Mouse (Mus musculus) MEL (cell line): ENCODE measurements around the gene Chchd10.

Experiments used
- CTCF ChIP-seq, 3 experiments: IDR thresholded peaks in 2 of 3; conservative IDR thresholded peaks in 1 of 3; 2 replicates each; pipeline ENCODE4 v1.5.1; 2011 to 2012; ENCODE audit warnings: low read length in 3 of 3, low read depth in 2 of 3, mild to moderate bottlenecking in 2 of 3, improper control_type of control experiment in 1 of 3, inconsistent platforms in 1 of 3, mixed read lengths in 1 of 3, moderate library complexity in 1 of 3; ENCODE audit not compliant: control insufficient read depth in 1 of 3, insufficient read depth in 1 of 3, poor library complexity in 1 of 3, severe bottlenecking in 1 of 3
- EP300 ChIP-seq, 2 experiments: IDR thresholded peaks; 2 replicates each; pipeline ENCODE4 v1.6.1; 2011; ENCODE audit warnings: improper control_type of control experiment in 2 of 2, low read length in 2 of 2, low read depth in 1 of 2, mild to moderate bottlenecking in 1 of 2
- JUND ChIP-seq: IDR thresholded peaks from 2 replicates; pipeline ENCODE4 v1.6.1; 2011; ENCODE audit warnings: low read depth, mild to moderate bottlenecking, improper control_type of control experiment, low read length
- MAFK ChIP-seq: IDR thresholded peaks from 2 replicates; pipeline ENCODE4 v1.6.1; 2011; ENCODE audit warnings: low read depth, mild to moderate bottlenecking, low read length, improper control_type of control experiment, borderline replicate concordance
- MEF2A ChIP-seq: IDR thresholded peaks from 2 replicates; pipeline ENCODE4 v1.6.1; 2014; ENCODE audit warnings: low read depth, mild to moderate bottlenecking, inconsistent platforms, low read length, improper control_type of control experiment; ENCODE audit not compliant: poor library complexity, insufficient replicate concordance, severe bottlenecking; ENCODE audit errors: extremely low read depth
- NRF1 ChIP-seq: IDR thresholded peaks from 2 replicates; pipeline ENCODE4 v1.6.1; 2014; ENCODE audit warnings: low read depth, mild to moderate bottlenecking, inconsistent platforms, low read length, improper control_type of control experiment, moderate library complexity; ENCODE audit not compliant: poor library complexity, insufficient read depth, severe bottlenecking
- POLR2A ChIP-seq, 2 experiments: IDR thresholded peaks; 2 replicates each; pipeline ENCODE4 v1.6.1; 2011 to 2012; ENCODE audit warnings: low read length in 2 of 2, mild to moderate bottlenecking in 2 of 2, control low read depth in 1 of 2, improper control_type of control experiment in 1 of 2, low read depth in 1 of 2, moderate library complexity in 1 of 2; ENCODE audit not compliant: control insufficient read depth in 1 of 2, insufficient read depth in 1 of 2, poor library complexity in 1 of 2
- TBP ChIP-seq: IDR thresholded peaks from 2 replicates; pipeline ENCODE4 v1.8.0; 2011; ENCODE audit warnings: low read depth, low read length, improper control_type of control experiment
- TCF12 ChIP-seq: IDR thresholded peaks from 2 replicates; pipeline ENCODE4 v1.6.1; 2014; ENCODE audit warnings: low read depth, mild to moderate bottlenecking, inconsistent platforms, low read length, improper control_type of control experiment, moderate library complexity
- USF1 ChIP-seq: IDR thresholded peaks from 2 replicates; pipeline ENCODE4 v1.6.1; 2014; ENCODE audit warnings: low read depth, mild to moderate bottlenecking, inconsistent platforms, low read length, improper control_type of control experiment, moderate library complexity
- USF2 ChIP-seq, 2 experiments: IDR thresholded peaks; 2 replicates each; pipeline ENCODE4 v1.6.1; 2011 to 2012; ENCODE audit warnings: improper control_type of control experiment in 2 of 2, low read length in 2 of 2, borderline replicate concordance in 1 of 2, inconsistent platforms in 1 of 2, low read depth in 1 of 2, mild to moderate bottlenecking in 1 of 2; ENCODE audit not compliant: insufficient read depth in 1 of 2

DNA sequence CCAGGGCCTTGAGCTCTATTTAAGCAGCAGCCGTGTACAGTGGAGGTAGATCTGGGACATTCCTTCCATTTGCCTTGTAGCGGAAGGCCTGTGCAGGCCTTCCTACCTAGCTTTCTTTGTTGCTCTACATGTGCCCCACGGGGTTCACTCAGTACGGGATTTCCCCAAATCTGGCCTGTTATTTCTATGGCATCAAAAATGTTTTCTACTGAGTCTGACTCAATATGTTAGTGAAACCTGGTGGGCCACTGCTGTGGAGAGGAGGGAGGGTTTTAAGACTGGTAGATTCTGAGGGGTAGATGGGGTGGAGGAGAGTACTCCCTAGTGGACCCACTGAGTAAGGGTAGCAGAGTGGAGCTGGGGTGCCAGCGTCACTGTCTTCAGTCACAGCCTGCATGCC is 37.2 kb upstream of the Chchd10 start:
- TF ChIP-seq MEF2A (no peak), CTCF (IDR thresholded peaks at IDR 0.05 in 2 of 3, conservative IDR thresholded peaks at IDR 0.05 in 1 of 3; ENCODE audit: control insufficient read depth in 1 of 3, insufficient read depth in 1 of 3, low read depth in 2 of 3, low read length in 3 of 3, poor library complexity in 1 of 3, severe bottlenecking in 1 of 3) (no peak), TBP (no peak), JUND (no peak), POLR2A (IDR thresholded peaks at IDR 0.05; ENCODE audit: control insufficient read depth in 1 of 2, insufficient read depth in 1 of 2, low read depth in 1 of 2, low read length in 2 of 2, poor library complexity in 1 of 2) (no peak), TCF12 (no peak), MAFK (no peak), EP300 (IDR thresholded peaks at IDR 0.05; ENCODE audit: low read depth in 1 of 2, low read length in 2 of 2) (no peak), NRF1 (no peak), USF2 (IDR thresholded peaks at IDR 0.05; ENCODE audit: borderline replicate concordance in 1 of 2, insufficient read depth in 1 of 2, low read depth in 1 of 2, low read length in 2 of 2) (no peak), USF1 (no peak)
